Mouse (Mus musculus) ovary, postnatal 10 days (tissue): ENCODE data around the gene Hist3h2a.

ENCODE experiments used
- DNase-seq: peaks from one replicate; pipeline ENCODE4 v3.0.0; 2022; ENCODE audit warnings: low spot score

The Hist3h2a gene

DNA sequence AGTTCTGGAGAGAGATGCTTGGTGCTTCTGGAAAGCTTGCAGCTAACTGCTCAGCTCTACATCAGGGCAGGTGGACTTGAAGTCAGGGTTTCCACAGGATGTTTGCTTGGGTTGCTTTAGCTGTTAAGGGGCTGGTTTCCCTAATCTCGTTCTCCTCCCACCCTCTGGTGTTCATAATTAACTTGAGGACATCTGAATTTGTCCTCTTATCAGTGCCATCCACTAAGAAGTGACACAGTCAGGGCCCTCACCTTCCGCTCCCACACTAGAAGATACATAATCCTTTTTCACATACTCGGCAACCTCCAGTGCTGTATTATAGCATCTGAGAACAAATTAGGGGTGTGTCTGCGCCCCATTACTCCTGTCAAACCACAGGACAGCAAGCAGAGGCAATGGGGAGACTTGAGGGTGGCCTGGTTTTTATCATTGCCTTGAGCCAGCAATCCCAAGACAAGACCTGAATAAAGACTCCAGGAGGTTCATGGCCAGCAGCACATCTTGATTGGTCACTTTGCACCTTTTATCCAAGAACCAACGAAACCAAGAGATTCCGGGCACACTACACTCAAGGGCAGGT is 38.7 kb downstream of the Hist3h2a start:
- DNase-seq = no peak

GRCm38 (mm10) chr11:58994337-58994826 is 39.9 kb downstream of the Hist3h2a start:
- no peak for DNase-seq

GRCm38 (mm10) chr11:58995061-58995806 is 40.7 kb downstream of the Hist3h2a start:
- no peak for DNase-seq

- DNase-seq = no peak
Measured at GRCm38 (mm10) chr11:58995807-58996370, 41.4 kb downstream of the Hist3h2a start.

DNA sequence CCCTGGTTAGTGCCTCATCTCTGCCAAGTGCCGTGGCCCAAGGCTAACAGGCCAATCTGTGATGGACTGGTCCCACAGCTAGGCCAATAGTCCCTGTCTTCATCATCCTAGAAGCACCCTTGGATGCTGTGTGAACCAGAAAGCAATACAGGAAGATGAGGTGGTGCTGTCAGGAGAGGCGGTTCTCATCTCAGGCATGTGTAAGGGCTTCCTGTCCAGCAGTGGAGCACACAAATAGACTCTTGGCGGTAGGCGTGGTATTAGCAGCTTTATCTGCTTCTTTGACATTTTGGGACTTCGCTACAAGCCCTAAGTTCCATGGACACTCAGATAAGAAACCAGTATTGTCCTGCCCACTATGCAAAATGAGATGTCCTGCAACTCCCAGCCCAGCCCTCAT is 43.1 kb downstream of the Hist3h2a start:
- no peak for DNase-seq

GRCm38 (mm10) chr11:58999158-58999557 is 44.7 kb downstream of the Hist3h2a start:
- no peak for DNase-seq

DNA sequence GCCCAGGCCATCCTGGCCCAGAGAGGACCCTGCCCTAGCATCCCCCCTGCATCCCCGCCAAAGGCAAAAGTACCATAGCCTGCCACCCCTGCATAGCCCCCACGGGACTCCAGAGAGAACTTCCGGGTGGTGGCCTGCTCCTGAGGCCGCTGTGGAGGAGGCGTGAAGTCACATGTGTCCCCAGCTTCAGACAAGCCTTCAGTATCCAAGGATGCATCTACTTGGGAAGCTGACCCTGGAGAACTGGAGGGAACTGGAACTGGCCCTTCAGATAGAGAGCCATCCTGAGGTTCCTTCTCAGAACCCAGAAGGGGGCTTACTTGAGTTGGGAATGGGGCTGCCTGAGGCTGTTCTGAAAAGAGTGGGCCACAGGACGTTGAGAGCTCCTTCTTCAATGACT is 45.3 kb downstream of the Hist3h2a start:
- DNase-seq = no peak

DNA sequence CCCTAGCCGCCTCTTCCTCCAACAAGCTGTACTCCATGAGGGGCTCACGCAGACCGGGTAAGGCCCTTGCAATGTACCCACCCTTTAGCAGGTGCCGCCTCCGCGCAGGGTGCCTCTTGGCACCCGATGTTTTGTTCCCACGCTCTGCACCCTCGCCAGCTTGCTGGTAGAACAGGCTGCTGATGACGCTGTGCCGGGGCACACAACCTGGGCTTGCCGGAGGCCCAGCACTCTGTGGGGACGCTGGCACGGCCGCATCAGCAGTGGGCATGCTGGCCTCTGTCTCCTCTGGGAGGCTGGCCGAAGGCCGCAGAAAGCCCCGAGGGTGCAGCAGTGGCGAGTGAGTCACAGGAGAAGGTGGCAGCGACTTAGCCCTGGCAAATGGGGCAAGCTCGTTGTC is 46.1 kb downstream of the Hist3h2a start:
- no peak for DNase-seq

GRCm38 (mm10) chr11:59002327-59003079 is 48.0 kb downstream of the Hist3h2a start:
- DNase-seq = no peak
